Mouse (Mus musculus) telencephalon, adult 2 months (tissue): ENCODE measurements around the gene Rlf.
A peak's percentile ranks its signal among the peaks of the same experiment; 100 is the strongest.

Experiments used
- DNase-seq: peaks from one replicate; pipeline ENCODE4 v3.0.0-alpha.2; 2011; ENCODE audit warnings: low read depth, low spot score

Rlf gene

GRCm38 (mm10) chr4:121214793-121215304 is at the start of gene Rlf:
Gene Rlf (minus strand): TSS chr4:121215084.
- DNase-seq, result peak; percentile 94

- no peak for DNase-seq
Observed at GRCm38 (mm10) chr4:121241612-121242000, 26.7 kb upstream of the Rlf start.

GRCm38 (mm10) chr4:121240637-121241611 is 26.0 kb upstream of the Rlf start:
- no peak for DNase-seq

GRCm38 (mm10) chr4:121239878-121240277 is 25.0 kb upstream of the Rlf start:
- DNase-seq, result no peak

- no peak for DNase-seq
Observed at GRCm38 (mm10) chr4:121231772-121232414, 17.0 kb upstream of the Rlf start.

- DNase-seq, result no peak
Observed at GRCm38 (mm10) chr4:121230943-121231614, 16.2 kb upstream of the Rlf start.

GRCm38 (mm10) chr4:121227072-121227471 is 12.2 kb upstream of the Rlf start:
- peak; percentile 74 for DNase-seq

GRCm38 (mm10) chr4:121225177-121225576 is 10.3 kb upstream of the Rlf start:
- no peak for DNase-seq

- no peak for DNase-seq
Observed at GRCm38 (mm10) chr4:121223136-121223535, 8.3 kb upstream of the Rlf start.

- DNase-seq, result no peak
Observed at GRCm38 (mm10) chr4:121216216-121216615, 1.3 kb upstream of the Rlf start.

GRCm38 (mm10) chr4:121215489-121215888 is 605 bp upstream of the Rlf start:
- DNase-seq, result no peak

GRCm38 (mm10) chr4:121213936-121214792 is 720 bp downstream of the Rlf start:
- no peak for DNase-seq

GRCm38 (mm10) chr4:121208911-121209310 is 6.0 kb downstream of the Rlf start:
- no peak for DNase-seq

- no peak for DNase-seq
Observed at GRCm38 (mm10) chr4:121197856-121198255, 17.0 kb downstream of the Rlf start.

- DNase-seq, result no peak
Observed at GRCm38 (mm10) chr4:121196995-121197394, 17.9 kb downstream of the Rlf start.

- DNase-seq, result no peak
Observed at GRCm38 (mm10) chr4:121196205-121196604, 18.7 kb downstream of the Rlf start.

GRCm38 (mm10) chr4:121194736-121195135 is 20.1 kb downstream of the Rlf start:
- no peak for DNase-seq

- no peak for DNase-seq
Observed at GRCm38 (mm10) chr4:121192306-121192705, 22.6 kb downstream of the Rlf start.

- DNase-seq, result no peak
Observed at GRCm38 (mm10) chr4:121189341-121189740, 25.5 kb downstream of the Rlf start.

- DNase-seq, result no peak
Observed at GRCm38 (mm10) chr4:121179669-121180068, 35.2 kb downstream of the Rlf start.

GRCm38 (mm10) chr4:121167656-121168055 is 47.2 kb downstream of the Rlf start:
- no peak for DNase-seq
